Mouse (Mus musculus): ENCODE measurements around the gene Hoxb4. TPM values are rescaled to one million over a fixed set of nuclear protein-coding genes. Genes with fewer than 3 reads are reported as not detected.

Hoxb4 gene
- total RNA-seq, 2 experiments from 2014 or later: 1.3 TPM; not detected in 1

GRCm38 (mm10) chr11:96284041-96284749 is 33.9 kb upstream of the Hoxb4 start:
- ATAC-seq (replicated peaks; ENCODE audit: low FRiP score, poor library complexity, severe bottlenecking): no peak

- ATAC-seq (replicated peaks; ENCODE audit: low FRiP score, poor library complexity, severe bottlenecking): no peak
These were observed 33.0 kb upstream of the Hoxb4 start for GRCm38 (mm10) chr11:96284774-96285734.

GRCm38 (mm10) chr11:96285771-96286738 is 32.0 kb upstream of the Hoxb4 start, which contains the start of gene Hoxb7:
Gene Hoxb7 (plus strand): TSS chr11:96286623.
- ATAC-seq (replicated peaks; ENCODE audit: low FRiP score, poor library complexity, severe bottlenecking): no peak

- no peak for ATAC-seq (replicated peaks; ENCODE audit: low FRiP score, poor library complexity, severe bottlenecking)
These were observed 31.2 kb upstream of the Hoxb4 start for GRCm38 (mm10) chr11:96286739-96287385.

- no peak for ATAC-seq (replicated peaks; ENCODE audit: low FRiP score, poor library complexity, severe bottlenecking)
These were observed 30.7 kb upstream of the Hoxb4 start for GRCm38 (mm10) chr11:96287411-96287810.

- no peak for ATAC-seq (replicated peaks; ENCODE audit: low FRiP score, poor library complexity, severe bottlenecking)
These were observed 29.4 kb upstream of the Hoxb4 start for GRCm38 (mm10) chr11:96288455-96289221.

GRCm38 (mm10) chr11:96289293-96289692 is 28.8 kb upstream of the Hoxb4 start:
- ATAC-seq (replicated peaks; ENCODE audit: low FRiP score, poor library complexity, severe bottlenecking): no peak

GRCm38 (mm10) chr11:96289837-96290236 is 28.2 kb upstream of the Hoxb4 start:
- no peak for ATAC-seq (replicated peaks; ENCODE audit: low FRiP score, poor library complexity, severe bottlenecking)

GRCm38 (mm10) chr11:96290705-96291355 is 27.2 kb upstream of the Hoxb4 start:
- no peak for ATAC-seq (replicated peaks; ENCODE audit: low FRiP score, poor library complexity, severe bottlenecking)

- no peak for ATAC-seq (replicated peaks; ENCODE audit: low FRiP score, poor library complexity, severe bottlenecking)
These were observed 26.1 kb upstream of the Hoxb4 start, which contains the start of gene Hoxb6 for GRCm38 (mm10) chr11:96291681-96292564. Gene Hoxb6 (plus strand): TSS chr11:96292476.

- no peak for ATAC-seq (replicated peaks; ENCODE audit: low FRiP score, poor library complexity, severe bottlenecking)
These were observed 25.3 kb upstream of the Hoxb4 start for GRCm38 (mm10) chr11:96292565-96293301.

GRCm38 (mm10) chr11:96293302-96293921 is 24.7 kb upstream of the Hoxb4 start:
- ATAC-seq (replicated peaks; ENCODE audit: low FRiP score, poor library complexity, severe bottlenecking): no peak

- ATAC-seq (replicated peaks; ENCODE audit: low FRiP score, poor library complexity, severe bottlenecking): no peak
These were observed 23.6 kb upstream of the Hoxb4 start for GRCm38 (mm10) chr11:96294245-96295091.

- no peak for ATAC-seq (replicated peaks; ENCODE audit: low FRiP score, poor library complexity, severe bottlenecking)
These were observed 22.8 kb upstream of the Hoxb4 start for GRCm38 (mm10) chr11:96295092-96295835.
